Mouse (Mus musculus): Measurements from ENCODE around the gene Nbl1. TPM values are rescaled to one million over a fixed set of nuclear protein-coding genes. Genes with fewer than 3 reads are reported as not detected.

The Nbl1 gene
- polyA plus RNA-seq, 1 experiment from 2014 or later = 141 TPM

DNA sequence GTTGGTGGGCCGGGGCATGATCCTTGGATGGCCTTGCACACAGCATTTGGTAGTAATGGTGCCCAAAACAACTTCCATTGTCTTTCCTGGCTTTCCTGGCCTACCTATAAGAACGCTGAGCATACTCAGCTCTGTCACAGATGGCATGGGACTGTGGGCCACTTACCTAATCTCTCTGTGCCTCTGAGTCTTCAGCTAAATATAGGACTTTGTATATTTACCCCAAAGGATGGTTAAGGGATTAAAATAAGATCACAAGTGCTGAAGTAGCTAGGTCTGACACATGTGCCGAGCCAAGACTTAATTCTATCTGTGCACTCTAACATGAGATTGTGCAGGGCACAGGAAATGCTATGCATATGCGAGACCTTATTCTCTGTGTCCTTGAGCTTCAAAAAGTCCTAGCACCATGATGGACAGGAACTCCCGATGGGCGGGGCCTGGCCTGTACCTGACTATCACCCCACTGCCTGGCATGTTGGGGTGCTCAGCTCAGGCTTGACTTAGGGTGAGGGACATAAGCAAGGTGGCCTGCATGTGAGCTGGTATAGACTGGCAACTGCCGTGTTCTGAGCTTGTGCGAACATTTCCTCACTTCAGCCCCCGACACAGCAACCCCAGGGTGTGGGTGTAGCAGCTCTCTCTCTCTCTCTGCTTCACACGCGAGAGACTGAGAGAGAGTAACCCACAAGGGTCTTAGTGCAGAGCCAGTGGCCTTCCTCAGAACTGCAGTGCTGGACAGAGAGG is 59.4 kb downstream of the Nbl1 start:
- DNase-seq (ENCODE audit: low spot score) (no peak), ATAC-seq (no peak)
- Histone ChIP-seq H3K9me3 (ENCODE audit: low read length) (no peaks in the 10 kb centered on the region), H3K27ac (ENCODE audit: low read length) (no peak overlapping the region), H3K36me3 (ENCODE audit: insufficient read depth, low read length) (no peaks in the 10 kb centered on the region), H3K4me1 (ENCODE audit: insufficient read depth, low read depth, low read length) (no peaks in the 10 kb centered on the region), H3K4me3 (ENCODE audit: low read depth, low read length) (no peak overlapping the region), H3K4me2 (replicated peaks; ENCODE audit: low read depth, low read length) (no peak overlapping the region), H3K9ac (replicated peaks; ENCODE audit: low read depth) (no peak overlapping the region), H3K27me3 (replicated peaks; ENCODE audit: insufficient read depth, low read length) (no peaks in the 10 kb centered on the region)
- TF ChIP-seq EP300 (IDR thresholded peaks at IDR 0.05) (no peak), CTCF (IDR thresholded peaks at IDR 0.05) (no peak)
- WGBS = 75% methylated on average over 11 of the region's 11 CpGs

DNA sequence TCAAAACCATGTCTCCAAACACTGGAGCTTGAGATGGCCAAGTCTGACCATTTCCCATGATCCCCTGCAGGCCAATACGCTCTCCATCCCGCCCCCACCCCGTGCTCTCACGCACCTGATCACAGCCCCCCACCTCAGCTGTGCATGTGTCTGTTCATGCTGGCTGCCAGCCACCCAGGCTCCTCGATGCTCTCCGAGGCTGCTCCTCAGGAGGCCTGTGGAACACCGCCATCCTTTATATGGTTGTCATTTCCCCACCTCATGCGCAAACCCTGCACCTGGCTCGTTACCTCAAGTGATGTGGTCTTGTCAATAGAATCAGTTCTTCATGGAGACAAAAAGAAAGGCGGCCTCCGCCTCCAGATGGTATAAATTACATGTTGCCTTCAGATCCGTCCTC is 60.3 kb downstream of the Nbl1 start:
- Histone ChIP-seq H3K4me1 (ENCODE audit: insufficient read depth, low read depth, low read length) (no peaks in the 10 kb centered on the region), H3K4me3 (ENCODE audit: low read depth, low read length) (no peak overlapping the region), H3K27ac (ENCODE audit: low read length) (no peak overlapping the region), H3K36me3 (ENCODE audit: insufficient read depth, low read length) (no peaks in the 10 kb centered on the region), H3K9ac (replicated peaks; ENCODE audit: low read depth) (no peak overlapping the region), H3K4me2 (replicated peaks; ENCODE audit: low read depth, low read length) (no peak overlapping the region), H3K27me3 (replicated peaks; ENCODE audit: insufficient read depth, low read length) (no peaks in the 10 kb centered on the region), H3K9me3 (ENCODE audit: low read length) (no peaks in the 10 kb centered on the region)
- no peak for DNase-seq (ENCODE audit: low spot score)
- no peak for TF ChIP-seq CTCF (IDR thresholded peaks at IDR 0.05)
- no peak for TF ChIP-seq EP300 (IDR thresholded peaks at IDR 0.05)
- no peak for ATAC-seq
- 81% methylated on average over 12 of the region's 12 CpGs for WGBS

Other genes with a start within 250 kb of the Nbl1 start
- 0.29 TPM in 1 of 2 replicates, not detected in the other for gene Pla2g5, start 229.5 kb downstream of the Nbl1 start, polyA plus RNA-seq (2015; fragmentation: Nextera tagmentation; extraction: Ambion mirVana)
- gene Gm13030, start 219.0 kb downstream of the Nbl1 start, polyA plus RNA-seq (2015; fragmentation: Nextera tagmentation; extraction: Ambion mirVana) = not detected in 2 replicates
- gene Pla2g2e, start 215.1 kb downstream of the Nbl1 start, polyA plus RNA-seq (2015; fragmentation: Nextera tagmentation; extraction: Ambion mirVana) = not detected in 2 replicates
- 3.7 and 4.0 TPM in 2 replicates for gene Otud3, start 179.0 kb downstream of the Nbl1 start, polyA plus RNA-seq (2015; fragmentation: Nextera tagmentation; extraction: Ambion mirVana)
- gene Rnf186, start 125.9 kb downstream of the Nbl1 start, polyA plus RNA-seq (2015; fragmentation: Nextera tagmentation; extraction: Ambion mirVana) = 17.9 and 21.6 TPM in 2 replicates
- gene Tmco4, start 120.1 kb downstream of the Nbl1 start, polyA plus RNA-seq (2015; fragmentation: Nextera tagmentation; extraction: Ambion mirVana) = 8.3 and 8.5 TPM in 2 replicates
- not detected in 2 replicates for gene Htr6, start 17.4 kb downstream of the Nbl1 start, polyA plus RNA-seq (2015; fragmentation: Nextera tagmentation; extraction: Ambion mirVana)
- gene Minos1, start 38.1 kb upstream of the Nbl1 start, polyA plus RNA-seq (2015; fragmentation: Nextera tagmentation; extraction: Ambion mirVana) = 474 and 487 TPM in 2 replicates
- 401 and 408 TPM in 2 replicates for gene Capzb, start 99.9 kb upstream of the Nbl1 start, polyA plus RNA-seq (2015; fragmentation: Nextera tagmentation; extraction: Ambion mirVana)
- 14.4 and 17.4 TPM in 2 replicates for gene Pqlc2, start 217.7 kb upstream of the Nbl1 start, polyA plus RNA-seq (2015; fragmentation: Nextera tagmentation; extraction: Ambion mirVana)
- gene Akr7a5, start 217.8 kb upstream of the Nbl1 start, polyA plus RNA-seq (2015; fragmentation: Nextera tagmentation; extraction: Ambion mirVana) = 60.0 and 61.4 TPM in 2 replicates